Mouse (Mus musculus) MEL (cell line): ENCODE measurements around the gene Tlcd2.
A peak's percentile ranks its signal among the peaks of the same experiment; 100 is the strongest.

Source experiments
- CTCF ChIP-seq, 3 experiments: IDR thresholded peaks in 2 of 3; conservative IDR thresholded peaks in 1 of 3; 2 replicates each; pipeline ENCODE4 v1.5.1; 2011 to 2012; ENCODE audit warnings: low read length in 3 of 3, low read depth in 2 of 3, mild to moderate bottlenecking in 2 of 3, improper control_type of control experiment in 1 of 3, inconsistent platforms in 1 of 3, mixed read lengths in 1 of 3, moderate library complexity in 1 of 3; ENCODE audit not compliant: control insufficient read depth in 1 of 3, insufficient read depth in 1 of 3, poor library complexity in 1 of 3, severe bottlenecking in 1 of 3
- POLR2A ChIP-seq, 2 experiments: IDR thresholded peaks; 2 replicates each; pipeline ENCODE4 v1.6.1; 2011 to 2012; ENCODE audit warnings: low read length in 2 of 2, mild to moderate bottlenecking in 2 of 2, control low read depth in 1 of 2, improper control_type of control experiment in 1 of 2, low read depth in 1 of 2, moderate library complexity in 1 of 2; ENCODE audit not compliant: control insufficient read depth in 1 of 2, insufficient read depth in 1 of 2, poor library complexity in 1 of 2

GRCm38 (mm10) chr11:75429019-75429705 is 32.4 kb upstream of the Tlcd2 start:
- TF ChIP-seq CTCF (IDR thresholded peaks at IDR 0.05 in 2 of 3, conservative IDR thresholded peaks at IDR 0.05 in 1 of 3; ENCODE audit: control insufficient read depth in 1 of 3, insufficient read depth in 1 of 3, low read depth in 2 of 3, low read length in 3 of 3, poor library complexity in 1 of 3, severe bottlenecking in 1 of 3): no peak
- TF ChIP-seq POLR2A (IDR thresholded peaks at IDR 0.05; ENCODE audit: control insufficient read depth in 1 of 2, insufficient read depth in 1 of 2, low read depth in 1 of 2, low read length in 2 of 2, poor library complexity in 1 of 2): 0 out of 4 replicates have a peak, but pooled peaks of 1 of the 2 experiments have one; percentile 31
